Mouse (Mus musculus): ENCODE measurements at regions not wholly inside any gene's neighbourhood (a gene's known extent, or its start where the extent isn't known, plus 50 kb on each side); places are given as distances from the start of the nearest gene placed in this dataset.
"Not testable (repeated sequence)": the region's sequence is repeated elsewhere in the genome, so short reads cannot be mapped to it uniquely, and the experiment has no call there.

DNA sequence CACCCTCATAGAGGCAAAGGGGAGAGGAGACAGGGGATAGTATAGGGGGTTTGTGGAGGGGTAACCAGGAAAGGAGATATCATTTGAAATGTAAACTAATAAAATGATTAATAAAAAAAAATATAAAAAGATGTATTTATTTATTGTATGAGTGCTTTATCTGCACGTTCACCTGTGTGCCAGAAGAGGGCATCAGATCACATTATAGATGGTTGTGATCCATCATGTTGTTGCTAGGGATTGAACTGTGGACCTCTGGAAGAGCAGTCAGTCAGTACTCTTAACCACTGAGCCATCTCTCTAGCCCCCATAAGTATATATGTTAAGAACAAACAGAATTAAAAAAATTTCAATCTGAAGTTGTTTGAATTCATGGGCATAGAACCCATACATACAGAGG lies 69.4 kb upstream of the Max start:
- Histone ChIP-seq H3K4me3 (ENCODE audit: low read depth, low read length) (no peak overlapping the region), H3K36me3 (ENCODE audit: control insufficient read depth, insufficient read depth, low read length) (no peaks in the 10 kb centered on the region), H3K27ac (ENCODE audit: low read depth, low read length) (no peak overlapping the region), H3K4me2 (ENCODE audit: low read length) (no peak overlapping the region), H3K9ac (ENCODE audit: low read length) (no peak overlapping the region), H3K4me1 (ENCODE audit: control insufficient read depth, insufficient read depth, low read length) (no peaks in the 10 kb centered on the region), H3K9me3 (replicated peaks; ENCODE audit: control insufficient read depth, low read length) (no peaks in the 10 kb centered on the region), H3K27me3 (replicated peaks; ENCODE audit: control insufficient read depth, insufficient read depth, low read length) (no peaks in the 10 kb centered on the region)
- WGBS: 77% methylated on average over 1 of the region's 1 CpGs
- ATAC-seq: no peak
- DNase-seq (ENCODE audit: low spot score): no peak

DNA sequence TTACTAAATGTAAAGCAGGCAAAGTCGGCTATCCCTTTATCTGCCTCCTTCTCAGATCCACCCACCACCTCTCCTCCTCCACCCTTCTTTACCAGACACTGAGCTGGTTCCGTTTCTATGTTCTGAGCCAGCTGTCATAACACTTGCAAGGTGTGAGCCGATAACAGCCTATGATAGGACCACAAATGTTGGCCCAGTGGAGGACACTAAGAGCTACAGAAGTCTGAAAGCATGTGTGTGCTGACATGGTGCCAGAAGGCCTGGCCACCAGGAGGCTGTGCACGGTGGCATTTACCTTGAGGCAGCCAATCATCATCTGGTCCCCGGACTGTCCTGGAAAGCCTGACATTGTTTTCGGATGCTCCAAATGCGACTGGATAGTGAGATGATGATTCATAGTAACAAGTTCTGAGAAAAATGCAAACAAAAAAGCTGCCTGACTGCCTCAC lies 63.5 kb upstream of the Max start:
- no peak overlapping the region for H3K4me3 ChIP-seq (ENCODE audit: low read depth, low read length)
- 78% methylated on average over 7 of the region's 7 CpGs for WGBS

DNA sequence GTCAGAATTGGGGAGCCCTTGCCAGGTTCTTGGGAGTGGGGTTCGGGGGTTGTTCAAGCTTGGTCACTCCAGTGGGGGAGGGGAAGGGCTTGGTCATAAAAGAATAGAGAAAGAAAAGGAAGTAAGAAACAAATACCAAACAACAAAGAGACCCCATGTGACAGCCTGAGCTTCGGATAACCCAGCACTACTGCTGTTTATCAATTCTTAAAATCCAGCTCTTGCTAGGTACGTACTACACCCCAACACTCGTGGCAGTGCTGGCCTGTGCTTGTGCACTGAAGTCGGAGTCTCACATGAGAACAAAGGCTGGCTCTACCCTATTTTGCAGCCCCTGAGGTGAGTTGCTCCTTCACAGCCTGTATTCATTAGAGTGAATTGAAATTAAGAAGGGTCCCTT lies 60.5 kb upstream of the Max start:
- H3K4me3 ChIP-seq (ENCODE audit: low read depth, low read length): no peak overlapping the region
- no peaks in the 10 kb centered on the region for H3K36me3 ChIP-seq (ENCODE audit: control insufficient read depth, insufficient read depth, low read length)
- no peaks in the 10 kb centered on the region for H3K9me3 ChIP-seq (replicated peaks; ENCODE audit: control insufficient read depth, low read length)
- no peak overlapping the region for H3K4me2 ChIP-seq (ENCODE audit: low read length)
- DNase-seq (ENCODE audit: low spot score) (no peak), ATAC-seq (no peak)
- H3K9ac ChIP-seq (ENCODE audit: low read length): no peak overlapping the region; the same call in 1 of the 2 replicates
- whole genome bisulfite sequencing: 22% methylated on average over 5 of the region's 5 CpGs
- H3K4me1 ChIP-seq (ENCODE audit: control insufficient read depth, insufficient read depth, low read length): peaks cover 10% of the 10 kb centered on the region; the same call in 1 of the 2 replicates
- no peaks in the 10 kb centered on the region for H3K27me3 ChIP-seq (replicated peaks; ENCODE audit: control insufficient read depth, insufficient read depth, low read length)
- no peak overlapping the region for H3K27ac ChIP-seq (ENCODE audit: low read depth, low read length)

More for the DNA sequence above, 63.5 kb upstream of the Max start:
- H3K27me3 ChIP-seq (replicated peaks; ENCODE audit: control insufficient read depth, insufficient read depth, low read length): no peaks in the 10 kb centered on the region
- H3K9me3 ChIP-seq (replicated peaks; ENCODE audit: control insufficient read depth, low read length): no peaks in the 10 kb centered on the region
- ATAC-seq (no peak), DNase-seq (ENCODE audit: low spot score) (no peak)
- peaks cover 10% of the 10 kb centered on the region; the same call in 1 of the 2 replicates for H3K4me1 ChIP-seq (ENCODE audit: control insufficient read depth, insufficient read depth, low read length)
- no peak overlapping the region for H3K27ac ChIP-seq (ENCODE audit: low read depth, low read length)
- H3K36me3 ChIP-seq (ENCODE audit: control insufficient read depth, insufficient read depth, low read length): no peaks in the 10 kb centered on the region
- H3K9ac ChIP-seq (ENCODE audit: low read length): no peak overlapping the region
- H3K4me2 ChIP-seq (ENCODE audit: low read length): no peak overlapping the region

DNA sequence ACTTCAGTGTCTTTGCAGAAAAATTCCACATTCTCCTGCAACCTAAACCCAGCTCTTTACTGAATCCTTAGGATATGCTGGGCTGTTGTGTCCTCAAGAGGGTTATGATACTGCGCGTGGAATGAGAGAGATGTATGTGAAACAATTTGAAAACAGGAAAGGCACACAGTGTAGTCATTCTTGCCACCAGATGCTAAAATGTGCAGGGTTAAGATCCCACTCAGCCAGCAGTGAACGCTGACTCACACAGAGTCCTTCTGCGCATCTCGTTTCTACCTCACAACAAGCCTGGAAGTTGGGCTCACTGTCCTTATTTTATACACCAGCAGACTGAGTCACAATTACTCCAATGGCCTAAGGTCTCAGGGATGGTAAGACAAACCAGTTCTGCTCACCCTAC lies 59.9 kb upstream of the Max start:
- Histone ChIP-seq H3K27me3 (replicated peaks; ENCODE audit: control insufficient read depth, insufficient read depth, low read length) (no peaks in the 10 kb centered on the region), H3K4me2 (ENCODE audit: low read length) (no peak overlapping the region), H3K9ac (ENCODE audit: low read length) (no peak overlapping the region), H3K4me3 (ENCODE audit: low read depth, low read length) (no peak overlapping the region), H3K27ac (ENCODE audit: low read depth, low read length) (no peak overlapping the region), H3K9me3 (replicated peaks; ENCODE audit: control insufficient read depth, low read length) (no peaks in the 10 kb centered on the region), H3K4me1 (ENCODE audit: control insufficient read depth, insufficient read depth, low read length) (peaks cover 10% of the 10 kb centered on the region; the same call in 1 of the 2 replicates), H3K36me3 (ENCODE audit: control insufficient read depth, insufficient read depth, low read length) (no peaks in the 10 kb centered on the region)
- 85% methylated on average over 5 of the region's 5 CpGs for WGBS
- DNase-seq (ENCODE audit: low spot score) (no peak), ATAC-seq (no peak)

DNA sequence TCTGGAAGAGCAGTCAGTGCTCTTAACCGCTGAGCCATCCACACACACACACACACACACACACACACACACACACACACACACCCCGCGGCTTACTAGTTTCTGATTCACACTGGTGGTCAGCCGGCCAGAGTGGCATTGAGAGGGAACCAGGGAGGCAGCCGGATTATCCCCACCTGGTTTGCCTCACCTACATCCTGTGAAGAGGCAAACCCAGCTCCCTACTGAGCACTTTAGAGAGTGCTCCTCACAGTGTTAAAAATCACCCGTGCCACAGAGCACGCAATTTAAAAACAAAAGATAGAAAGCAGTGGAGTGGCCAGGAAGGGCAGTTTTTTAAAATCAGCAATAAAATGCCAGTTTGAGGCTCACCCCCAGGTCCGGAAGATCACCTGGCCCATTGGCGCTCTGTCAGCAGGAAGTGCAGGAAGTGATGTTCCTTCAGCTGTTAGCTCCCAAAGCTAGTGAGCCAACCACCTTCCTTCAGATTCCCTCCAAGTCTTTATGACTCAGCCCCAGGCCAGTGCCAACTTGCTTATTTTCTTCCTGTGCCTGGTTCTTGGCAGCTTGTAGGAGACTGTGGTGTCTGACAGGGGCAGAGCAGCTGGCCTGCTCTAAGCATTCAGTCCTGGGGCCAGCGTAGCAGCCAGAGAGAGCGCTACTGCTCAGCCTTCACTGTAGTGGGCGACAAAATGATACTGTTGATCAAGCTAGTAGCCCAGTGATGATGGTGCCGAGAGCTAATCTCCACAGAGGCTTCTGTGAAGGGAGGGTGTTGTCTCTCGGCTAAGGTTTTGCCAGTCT lies 57.9 kb upstream of the Max start:
- H3K4me2 ChIP-seq (ENCODE audit: low read length): no peak overlapping the region
- no peaks in the 10 kb centered on the region for H3K36me3 ChIP-seq (ENCODE audit: control insufficient read depth, insufficient read depth, low read length)
- ATAC-seq: peak; percentile 79
- no peaks in the 10 kb centered on the region for H3K27me3 ChIP-seq (replicated peaks; ENCODE audit: control insufficient read depth, insufficient read depth, low read length)
- DNase-seq (ENCODE audit: low spot score): peak; percentile 70
- no peaks in the 10 kb centered on the region for H3K9me3 ChIP-seq (replicated peaks; ENCODE audit: control insufficient read depth, low read length)
- no peak overlapping the region for H3K27ac ChIP-seq (ENCODE audit: low read depth, low read length)
- H3K4me1 ChIP-seq (ENCODE audit: control insufficient read depth, insufficient read depth, low read length): peaks cover 10% of the 10 kb centered on the region; the same call in 1 of the 2 replicates
- H3K9ac ChIP-seq (ENCODE audit: low read length): no peak overlapping the region
- H3K4me3 ChIP-seq (ENCODE audit: low read depth, low read length): no peak overlapping the region
- 65% methylated on average over 14 of the region's 14 CpGs for WGBS

DNA sequence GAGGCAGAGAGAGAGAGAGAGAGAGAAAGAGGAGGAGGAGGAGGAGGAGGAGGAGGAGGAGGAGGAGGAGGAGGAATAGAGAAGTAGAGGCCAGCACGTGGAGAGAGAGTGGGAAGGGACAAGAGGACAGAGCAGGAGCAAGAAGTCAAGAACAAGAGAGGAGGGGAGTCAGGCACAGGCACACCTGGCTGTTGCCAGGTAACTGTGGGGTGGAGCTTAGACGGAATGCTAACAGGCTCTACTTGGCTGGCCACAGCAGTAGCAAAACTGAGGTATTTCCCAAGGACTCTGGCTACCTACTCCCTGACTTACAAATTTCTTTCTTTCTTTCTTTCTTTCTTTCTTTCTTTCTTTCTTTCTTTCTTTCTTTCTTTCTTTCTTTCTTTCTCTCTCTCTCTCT lies 57.1 kb upstream of the Max start:
- not testable (repeated sequence) for ATAC-seq; H3K27ac ChIP-seq (ENCODE audit: low read depth, low read length); H3K4me3 ChIP-seq (ENCODE audit: low read depth, low read length); H3K36me3 ChIP-seq (ENCODE audit: control insufficient read depth, insufficient read depth, low read length); H3K9me3 ChIP-seq (replicated peaks; ENCODE audit: control insufficient read depth, low read length); H3K27me3 ChIP-seq (replicated peaks; ENCODE audit: control insufficient read depth, insufficient read depth, low read length); H3K4me2 ChIP-seq (ENCODE audit: low read length); H3K9ac ChIP-seq (ENCODE audit: low read length); H3K4me1 ChIP-seq (ENCODE audit: control insufficient read depth, insufficient read depth, low read length); DNase-seq (ENCODE audit: low spot score)
- 40% methylated on average over 2 of the region's 2 CpGs for WGBS

DNA sequence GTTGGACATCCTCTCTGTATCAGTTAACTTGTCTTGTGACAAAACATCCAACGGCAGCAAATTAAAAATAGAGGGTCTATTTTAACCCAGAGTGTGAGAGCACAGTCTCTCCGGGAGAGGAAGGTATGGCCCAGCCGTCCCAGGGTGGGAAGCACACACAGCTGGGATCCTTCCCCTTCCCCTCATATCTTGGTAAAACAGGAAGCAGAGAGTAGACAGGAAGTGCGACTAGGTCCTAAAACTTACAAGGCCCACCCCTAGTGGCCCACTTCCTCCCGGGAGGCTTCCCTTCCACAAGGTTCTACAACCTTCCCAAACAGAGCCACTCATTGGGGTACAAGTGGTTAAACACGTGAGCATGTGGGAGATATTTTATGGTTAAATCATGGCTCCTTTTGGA lies 56.4 kb upstream of the Max start:
- DNase-seq (ENCODE audit: low spot score): no peak
- Histone ChIP-seq H3K27me3 (replicated peaks; ENCODE audit: control insufficient read depth, insufficient read depth, low read length) (no peaks in the 10 kb centered on the region), H3K27ac (ENCODE audit: low read depth, low read length) (no peak overlapping the region), H3K36me3 (ENCODE audit: control insufficient read depth, insufficient read depth, low read length) (no peaks in the 10 kb centered on the region), H3K9me3 (replicated peaks; ENCODE audit: control insufficient read depth, low read length) (no peaks in the 10 kb centered on the region), H3K4me2 (ENCODE audit: low read length) (no peak overlapping the region), H3K4me1 (ENCODE audit: control insufficient read depth, insufficient read depth, low read length) (peaks cover 10% of the 10 kb centered on the region; the same call in 1 of the 2 replicates), H3K4me3 (ENCODE audit: low read depth, low read length) (no peak overlapping the region), H3K9ac (ENCODE audit: low read length) (no peak overlapping the region)
- 86% methylated on average over 6 of the region's 6 CpGs for WGBS
- ATAC-seq: no peak

DNA sequence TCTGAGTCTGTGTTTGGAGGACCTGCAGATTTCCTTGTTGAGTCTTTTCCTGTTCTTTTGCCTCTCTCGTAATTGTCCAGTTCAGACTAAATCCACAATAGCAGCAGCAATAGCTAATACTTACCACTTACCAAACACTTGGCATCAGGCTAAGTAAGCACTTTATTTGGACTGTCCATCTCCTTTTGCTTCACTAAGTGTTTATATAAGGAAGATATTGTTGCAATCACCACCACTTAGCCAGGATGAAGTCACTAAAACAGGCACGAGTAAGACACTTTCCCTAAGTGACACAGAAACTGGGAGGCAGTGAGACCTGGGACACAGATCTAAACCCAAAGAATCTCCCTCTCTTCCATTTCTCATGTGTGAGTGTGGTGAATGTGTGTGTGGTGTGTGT lies 52.9 kb upstream of the Max start:
- ATAC-seq: no peak
- H3K36me3 ChIP-seq (ENCODE audit: control insufficient read depth, insufficient read depth, low read length): no peaks in the 10 kb centered on the region
- no peaks in the 10 kb centered on the region for H3K27me3 ChIP-seq (replicated peaks; ENCODE audit: control insufficient read depth, insufficient read depth, low read length)
- H3K9me3 ChIP-seq (replicated peaks; ENCODE audit: control insufficient read depth, low read length): no peaks in the 10 kb centered on the region
- H3K27ac ChIP-seq (ENCODE audit: low read depth, low read length): no peak overlapping the region
- 87% methylated on average over 2 of the region's 2 CpGs for WGBS
- no peak overlapping the region for H3K9ac ChIP-seq (ENCODE audit: low read length)
- H3K4me3 ChIP-seq (ENCODE audit: low read depth, low read length): no peak overlapping the region
- no peak overlapping the region for H3K4me2 ChIP-seq (ENCODE audit: low read length)
- no peaks in the 10 kb centered on the region for H3K4me1 ChIP-seq (ENCODE audit: control insufficient read depth, insufficient read depth, low read length)
- no peak for DNase-seq (ENCODE audit: low spot score)

All from forebrain, embryonic 14.5 days (tissue).